Mouse (Mus musculus) MEL (cell line): ENCODE measurements around the gene Mrpl42. TPM values are rescaled to one million over a fixed set of nuclear protein-coding genes. Genes with fewer than 3 reads are reported as not detected.

ENCODE experiments used
- DNase-seq: peaks from one replicate; pipeline ENCODE4 v3.0.0; 2011; ENCODE audit warnings: low read depth, low spot score
- H3K27ac ChIP-seq: 2 replicates; pipeline ENCODE4 v1.5.1; 2012; ENCODE audit warnings: low read depth, mild to moderate bottlenecking, control low read depth, low read length, moderate library complexity; ENCODE audit not compliant: control insufficient read depth
- H3K27me3 ChIP-seq, 2 experiments: fragments of 150-350 bp in 1 of 2; sonication (generic) in 1 of 2; 2 replicates each; pipeline ENCODE4 v1.6.1; 2012; ENCODE audit warnings: low read length in 2 of 2, mild to moderate bottlenecking in 2 of 2, improper control_type of control experiment in 1 of 2, moderate library complexity in 1 of 2; ENCODE audit not compliant: insufficient read depth in 2 of 2, control insufficient read depth in 1 of 2
- H3K36me3 ChIP-seq, 2 experiments: 2 replicates each; pipeline ENCODE4 v1.6.1; 2012 to 2014; ENCODE audit warnings: low read length in 2 of 2, improper control_type of control experiment in 1 of 2, inconsistent platforms in 1 of 2, mild to moderate bottlenecking in 1 of 2; ENCODE audit not compliant: insufficient read depth in 2 of 2, control insufficient read depth in 1 of 2
- H3K4me1 ChIP-seq, 2 experiments: fragments of 150-350 bp in 1 of 2; sonication (generic) in 1 of 2; 2 replicates each; pipeline ENCODE4 v1.6.1; 2012; ENCODE audit warnings: low read length in 2 of 2, improper control_type of control experiment in 1 of 2, mild to moderate bottlenecking in 1 of 2; ENCODE audit not compliant: insufficient read depth in 2 of 2, control insufficient read depth in 1 of 2
- H3K4me3 ChIP-seq, 2 experiments: fragments of 150-350 bp in 1 of 2; sonication (generic) in 1 of 2; 2 replicates each; pipeline ENCODE4 v1.5.1; 2012; ENCODE audit warnings: low read depth in 2 of 2, low read length in 2 of 2, mild to moderate bottlenecking in 2 of 2, moderate library complexity in 2 of 2, control low read depth in 1 of 2, improper control_type of control experiment in 1 of 2; ENCODE audit not compliant: control insufficient read depth in 1 of 2, insufficient read depth in 1 of 2
- H3K79me2 ChIP-seq: 2 replicates; pipeline ENCODE4 v1.6.1; 2012; ENCODE audit warnings: mild to moderate bottlenecking, low read length, moderate library complexity; ENCODE audit not compliant: control insufficient read depth, poor library complexity, insufficient read depth
- H3K9ac ChIP-seq: 2 replicates; pipeline ENCODE4 v1.6.1; 2012; ENCODE audit warnings: low read depth, mild to moderate bottlenecking, control low read depth, low read length, moderate library complexity; ENCODE audit not compliant: control insufficient read depth, poor library complexity, severe bottlenecking
- H3K9me3 ChIP-seq: fragments of 150-350 bp; sonication (generic); replicated peaks from 2 replicates; pipeline ENCODE4 v1.6.1; 2012; ENCODE audit warnings: mild to moderate bottlenecking, low read length, improper control_type of control experiment, moderate library complexity; ENCODE audit not compliant: insufficient read depth
- CHD1 ChIP-seq: IDR thresholded peaks from 2 replicates; pipeline ENCODE4 v1.6.1; 2012; ENCODE audit warnings: low read depth, mild to moderate bottlenecking, inconsistent platforms, low read length, improper control_type of control experiment
- CHD2 ChIP-seq: IDR thresholded peaks from 2 replicates; pipeline ENCODE4 v1.6.1; 2011; ENCODE audit warnings: low read length, improper control_type of control experiment
- CTCF ChIP-seq, 3 experiments: IDR thresholded peaks in 2 of 3; conservative IDR thresholded peaks in 1 of 3; 2 replicates each; pipeline ENCODE4 v1.5.1; 2011 to 2012; ENCODE audit warnings: low read length in 3 of 3, low read depth in 2 of 3, mild to moderate bottlenecking in 2 of 3, improper control_type of control experiment in 1 of 3, inconsistent platforms in 1 of 3, mixed read lengths in 1 of 3, moderate library complexity in 1 of 3; ENCODE audit not compliant: control insufficient read depth in 1 of 3, insufficient read depth in 1 of 3, poor library complexity in 1 of 3, severe bottlenecking in 1 of 3
- E2F4 ChIP-seq: IDR thresholded peaks from 2 replicates; pipeline ENCODE4 v1.6.1; 2011; ENCODE audit warnings: low read depth, low read length, improper control_type of control experiment, borderline replicate concordance
- ELF1 ChIP-seq: IDR thresholded peaks from 2 replicates; pipeline ENCODE4 v1.6.1; 2014; ENCODE audit warnings: low read depth, mild to moderate bottlenecking, inconsistent platforms, low read length, improper control_type of control experiment, moderate library complexity
- EP300 ChIP-seq, 2 experiments: IDR thresholded peaks; 2 replicates each; pipeline ENCODE4 v1.6.1; 2011; ENCODE audit warnings: improper control_type of control experiment in 2 of 2, low read length in 2 of 2, low read depth in 1 of 2, mild to moderate bottlenecking in 1 of 2
- ETS1 ChIP-seq: IDR thresholded peaks from 2 replicates; pipeline ENCODE4 v1.6.1; 2012; ENCODE audit warnings: low read depth, mild to moderate bottlenecking, inconsistent platforms, low read length, improper control_type of control experiment, moderate library complexity
- GABPA ChIP-seq: IDR thresholded peaks from 2 replicates; pipeline ENCODE4 v1.6.1; 2012; ENCODE audit warnings: low read depth, mild to moderate bottlenecking, inconsistent platforms, low read length, improper control_type of control experiment, moderate library complexity
- GATA1 ChIP-seq: IDR thresholded peaks from 2 replicates; pipeline ENCODE4 v1.6.1; 2011; ENCODE audit warnings: low read depth, low read length, improper control_type of control experiment
- HCFC1 ChIP-seq: IDR thresholded peaks from 2 replicates; pipeline ENCODE4 v1.6.1; 2012; ENCODE audit warnings: low read depth, mild to moderate bottlenecking, inconsistent platforms, low read length, improper control_type of control experiment, moderate library complexity
- JUND ChIP-seq: IDR thresholded peaks from 2 replicates; pipeline ENCODE4 v1.6.1; 2011; ENCODE audit warnings: low read depth, mild to moderate bottlenecking, improper control_type of control experiment, low read length
- MAX ChIP-seq: IDR thresholded peaks from 2 replicates; pipeline ENCODE4 v1.6.1; 2011; ENCODE audit warnings: low read length, improper control_type of control experiment
- MAZ ChIP-seq: IDR thresholded peaks from 2 replicates; pipeline ENCODE4 v1.6.1; 2012; ENCODE audit warnings: low read depth, mild to moderate bottlenecking, inconsistent platforms, low read length, improper control_type of control experiment
- MEF2A ChIP-seq: IDR thresholded peaks from 2 replicates; pipeline ENCODE4 v1.6.1; 2014; ENCODE audit warnings: low read depth, mild to moderate bottlenecking, inconsistent platforms, low read length, improper control_type of control experiment; ENCODE audit not compliant: poor library complexity, insufficient replicate concordance, severe bottlenecking; ENCODE audit errors: extremely low read depth
- MXI1 ChIP-seq: IDR thresholded peaks from 2 replicates; pipeline ENCODE4 v1.6.1; 2011; ENCODE audit warnings: mild to moderate bottlenecking, low read depth, low read length, improper control_type of control experiment
- MYC ChIP-seq: IDR thresholded peaks from 2 replicates; pipeline ENCODE4 v1.6.1; 2011; ENCODE audit warnings: low read depth, mild to moderate bottlenecking, low read length, improper control_type of control experiment, moderate library complexity
- NELFE ChIP-seq: IDR thresholded peaks from 2 replicates; pipeline ENCODE4 v1.6.1; 2011; ENCODE audit warnings: low read depth, low read length, improper control_type of control experiment
- NRF1 ChIP-seq: IDR thresholded peaks from 2 replicates; pipeline ENCODE4 v1.6.1; 2014; ENCODE audit warnings: low read depth, mild to moderate bottlenecking, inconsistent platforms, low read length, improper control_type of control experiment, moderate library complexity; ENCODE audit not compliant: poor library complexity, insufficient read depth, severe bottlenecking
- POLR2A ChIP-seq, 2 experiments: IDR thresholded peaks; 2 replicates each; pipeline ENCODE4 v1.6.1; 2011 to 2012; ENCODE audit warnings: low read length in 2 of 2, mild to moderate bottlenecking in 2 of 2, control low read depth in 1 of 2, improper control_type of control experiment in 1 of 2, low read depth in 1 of 2, moderate library complexity in 1 of 2; ENCODE audit not compliant: control insufficient read depth in 1 of 2, insufficient read depth in 1 of 2, poor library complexity in 1 of 2
- POLR2AphosphoS2 ChIP-seq: IDR thresholded peaks from 2 replicates; pipeline ENCODE4 v1.6.1; 2011; ENCODE audit warnings: low read length, improper control_type of control experiment
- RAD21 ChIP-seq: IDR thresholded peaks from 2 replicates; pipeline ENCODE4 v1.6.1; 2011; ENCODE audit warnings: mild to moderate bottlenecking, low read depth, low read length, improper control_type of control experiment
- RCOR1 ChIP-seq: IDR thresholded peaks from 2 replicates; pipeline ENCODE4 v1.6.1; 2012; ENCODE audit warnings: low read depth, mild to moderate bottlenecking, inconsistent platforms, low read length, improper control_type of control experiment
- SIN3A ChIP-seq: IDR thresholded peaks from 2 replicates; pipeline ENCODE4 v1.6.1; 2012; ENCODE audit warnings: low read length, improper control_type of control experiment, inconsistent platforms
- SMC3 ChIP-seq: IDR thresholded peaks from 2 replicates; pipeline ENCODE4 v1.6.1; 2011; ENCODE audit warnings: low read depth, low read length, improper control_type of control experiment
- TAL1 ChIP-seq: IDR thresholded peaks from 2 replicates; pipeline ENCODE4 v1.6.1; 2012; ENCODE audit warnings: mild to moderate bottlenecking, inconsistent platforms, low read length, moderate library complexity, mixed read lengths
- TBP ChIP-seq: IDR thresholded peaks from 2 replicates; pipeline ENCODE4 v1.8.0; 2011; ENCODE audit warnings: low read depth, low read length, improper control_type of control experiment
- TCF12 ChIP-seq: IDR thresholded peaks from 2 replicates; pipeline ENCODE4 v1.6.1; 2014; ENCODE audit warnings: low read depth, mild to moderate bottlenecking, inconsistent platforms, low read length, improper control_type of control experiment, moderate library complexity
- USF2 ChIP-seq, 2 experiments: IDR thresholded peaks; 2 replicates each; pipeline ENCODE4 v1.6.1; 2011 to 2012; ENCODE audit warnings: improper control_type of control experiment in 2 of 2, low read length in 2 of 2, borderline replicate concordance in 1 of 2, inconsistent platforms in 1 of 2, low read depth in 1 of 2, mild to moderate bottlenecking in 1 of 2; ENCODE audit not compliant: insufficient read depth in 1 of 2
- ZC3H11A ChIP-seq: IDR thresholded peaks from 2 replicates; pipeline ENCODE4 v1.6.1; 2012; ENCODE audit warnings: low read depth, mild to moderate bottlenecking, inconsistent platforms, low read length, improper control_type of control experiment
- ZKSCAN1 ChIP-seq: IDR thresholded peaks from 2 replicates; pipeline ENCODE4 v1.6.1; 2012; ENCODE audit warnings: low read depth, mild to moderate bottlenecking, inconsistent platforms, low read length, improper control_type of control experiment, moderate library complexity
- ZMIZ1 ChIP-seq: IDR thresholded peaks from 2 replicates; pipeline ENCODE4 v1.6.1; 2012; ENCODE audit warnings: low read depth, mild to moderate bottlenecking, inconsistent platforms, low read length, improper control_type of control experiment, moderate library complexity
- ZNF384 ChIP-seq: IDR thresholded peaks from 2 replicates; pipeline ENCODE4 v1.6.1; 2012; ENCODE audit warnings: low read depth, mild to moderate bottlenecking, inconsistent platforms, low read length, improper control_type of control experiment
- polyA plus RNA-seq, 2 experiments: library from polyadenylated mRNA; stranded (reverse) in 1 of 2; unstranded in 1 of 2; fragments of >175 nt in 1 of 2; fragments of >200 nt in 1 of 2; gene quantifications; 2 replicates each; pipeline versions ENCODE4 v1.2.1 to v1.2.4; 2012; ENCODE audit warnings: low replicate concordance in 2 of 2, low read depth in 1 of 2; ENCODE audit not compliant: insufficient read length in 2 of 2, insufficient read depth in 1 of 2, missing spikeins in 1 of 2
- total RNA-seq: library from RNA; depleted of rRNA; stranded (reverse); fragments of 300-350 nt; gene quantifications from 2 replicates; pipeline ENCODE4 v1.2.3, GENCODE M21; 2012; rRNA removed

Mrpl42 gene
- total RNA-seq (187 and 212 TPM in 2 replicates), polyA plus RNA-seq (1,000 to 10,000 TPM in 1 of 2 experiments, 100 to 1,000 TPM in 1; 298 to 1,026 TPM)

DNA sequence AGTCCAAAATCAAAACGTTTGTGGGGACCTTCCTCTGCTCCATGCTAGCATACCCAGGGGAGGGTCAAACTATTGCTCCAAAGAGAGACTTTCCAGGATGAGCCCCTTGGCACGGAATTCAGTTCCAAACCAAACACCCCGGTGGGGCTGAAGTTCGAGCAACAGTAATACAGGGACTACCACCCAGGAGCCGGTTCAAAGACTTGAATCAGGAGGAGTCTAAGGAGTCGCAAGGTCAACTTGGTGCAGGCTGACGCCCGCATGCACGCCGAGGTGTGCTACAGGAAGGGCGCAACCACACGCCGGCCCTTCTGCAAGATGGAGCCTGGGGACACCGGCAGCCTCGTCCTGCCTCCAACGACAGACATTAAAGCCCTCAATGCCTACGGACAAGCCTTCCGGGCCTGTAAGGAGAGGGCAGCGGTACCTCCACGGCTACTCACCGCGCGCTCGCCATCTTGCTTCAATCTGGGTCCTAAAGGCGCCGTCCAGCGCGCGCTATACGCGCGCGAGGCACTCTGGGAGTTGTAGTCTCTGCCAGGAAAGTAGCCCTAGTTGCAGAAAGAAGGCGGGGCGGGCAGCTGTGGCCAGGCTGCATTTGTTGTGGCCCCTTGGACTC is at the start of gene Mrpl42:
TSS of gene Mrpl42 (minus strand) at position 478 of the 619 bp plus-strand sequence.
- peak within 1 kb of the TSS; percentile 83 for H3K27ac ChIP-seq
- peak within 1 kb of the TSS; percentile 70 to 100 for H3K4me3 ChIP-seq
- H3K4me1 ChIP-seq: peaks cover 8 to 12% of the 10 kb centered on the region in 2 experiments
- no peaks in the 10 kb centered on the region for H3K27me3 ChIP-seq
- peaks cover 0 to 28% of the 10 kb centered on the region in 2 experiments; a peak in 2 of 4 replicates for H3K36me3 ChIP-seq
- H3K9me3 ChIP-seq: no peaks in the 10 kb centered on the region
- TF ChIP-seq GATA1 (0 out of 2 replicates have a peak, but pooled peaks have one; percentile 6), JUND (no peak), ZMIZ1 (0 out of 2 replicates have a peak, but pooled peaks have one; percentile 25), POLR2A (IDR thresholded peaks at IDR 0.05; ENCODE audit: control insufficient read depth in 1 of 2, insufficient read depth in 1 of 2, low read depth in 1 of 2, low read length in 2 of 2, poor library complexity in 1 of 2) (peak; percentile 87 to 88), ETS1 (0 out of 2 replicates have a peak, but pooled peaks have one; percentile 28), CHD2 (no peak), TBP (peak; percentile 88), USF2 (IDR thresholded peaks at IDR 0.05; ENCODE audit: borderline replicate concordance in 1 of 2, insufficient read depth in 1 of 2, low read depth in 1 of 2, low read length in 2 of 2) (no peak), EP300 (IDR thresholded peaks at IDR 0.05; ENCODE audit: low read depth in 1 of 2, low read length in 2 of 2) (no peak), POLR2AphosphoS2 (peak; percentile 73; the same call in 1 of the 2 replicates), ZC3H11A (no peak), ZKSCAN1 (no peak), MYC (peak; percentile 90), ZNF384 (no peak), TAL1 (no peak), NRF1 (no peak), RAD21 (no peak), CTCF (IDR thresholded peaks at IDR 0.05 in 2 of 3, conservative IDR thresholded peaks at IDR 0.05 in 1 of 3; ENCODE audit: control insufficient read depth in 1 of 3, insufficient read depth in 1 of 3, low read depth in 2 of 3, low read length in 3 of 3, poor library complexity in 1 of 3, severe bottlenecking in 1 of 3) (0 out of 6 replicates have a peak, but pooled peaks of 1 of the 3 experiments have one; percentile 3), SIN3A (peak; percentile 72), GABPA (no peak), SMC3 (no peak), RCOR1 (no peak), MAX (peak; percentile 79), TCF12 (0 out of 2 replicates have a peak, but pooled peaks have one; percentile 33), HCFC1 (peak; percentile 98), CHD1 (no peak), ELF1 (peak; percentile 47; the same call in 1 of the 2 replicates), NELFE (peak; percentile 82), MEF2A (no peak), MAZ (peak; percentile 28; the same call in 1 of the 2 replicates), MXI1 (peak; percentile 93), E2F4 (peak; percentile 93)
- H3K9ac ChIP-seq: peak within 1 kb of the TSS; percentile 99
- DNase-seq: peak; percentile 92
- peaks cover 19% of the 10 kb centered on the region for H3K79me2 ChIP-seq
